Mouse (Mus musculus) neural tube, embryonic 11.5 days (tissue): ENCODE measurements at regions not wholly inside any gene's neighbourhood (a gene's known extent, or its start where the extent isn't known, plus 50 kb on each side); places are given as distances from the start of the nearest gene placed in this dataset.

Experiments
- ATAC-seq: fragments of 200-750 bp; cut with Nextera tagmentation; 2 replicates; pipeline ENCODE4 v1.8.0; 2017; ENCODE audit warnings: moderate number of reproducible peaks, mild to moderate bottlenecking, moderate TSS enrichment, moderate library complexity; ENCODE audit not compliant: insufficient read depth, low FRiP score, low TSS enrichment
- DNase-seq: peaks from one replicate; pipeline ENCODE4 v3.0.0-alpha.2; 2015; ENCODE audit warnings: low spot score
- H3K27ac ChIP-seq: fragments of 300-500 bp; sonication (generic); 2 replicates; pipeline ENCODE4 v1.5.1; 2014; ENCODE audit warnings: low read depth, mild to moderate bottlenecking, low read length
- H3K27me3 ChIP-seq: fragments of 300-500 bp; sonication (generic); 2 replicates; pipeline ENCODE4 v1.6.1; 2014; ENCODE audit warnings: mild to moderate bottlenecking, low read length, mixed read lengths; ENCODE audit not compliant: control insufficient read depth, insufficient read depth
- H3K36me3 ChIP-seq: fragments of 300-500 bp; sonication (generic); 2 replicates; pipeline ENCODE4 v1.6.1; 2014; ENCODE audit warnings: mild to moderate bottlenecking, low read length, moderate library complexity, mixed read lengths; ENCODE audit not compliant: control insufficient read depth, insufficient read depth
- H3K4me1 ChIP-seq: fragments of 300-500 bp; sonication (generic); 2 replicates; pipeline ENCODE4 v1.6.1; 2014; ENCODE audit warnings: low read length, mixed read lengths; ENCODE audit not compliant: control insufficient read depth, insufficient read depth
- H3K4me2 ChIP-seq: fragments of 300-500 bp; sonication (generic); 2 replicates; pipeline ENCODE4 v1.6.1; 2014; ENCODE audit warnings: low read depth, mild to moderate bottlenecking, moderate library complexity
- H3K4me3 ChIP-seq: fragments of 300-500 bp; sonication (generic); 2 replicates; pipeline ENCODE4 v1.5.1; 2014; ENCODE audit warnings: low read depth, low read length
- H3K9ac ChIP-seq: fragments of 300-500 bp; sonication (generic); 2 replicates; pipeline ENCODE4 v1.6.1; 2014; ENCODE audit warnings: mild to moderate bottlenecking, low read length
- H3K9me3 ChIP-seq: fragments of 300-500 bp; sonication (generic); 2 replicates; pipeline ENCODE4 v1.6.1; 2016; ENCODE audit warnings: low read length; ENCODE audit not compliant: control insufficient read depth
- WGBS: fragments of 180-500 bp; shearing (Covaris S2); extraction: QIAGEN DNeasy Blood & Tissue Kit; methylation state at CpG from one replicate; pipeline ENCODE4 v1.1.7; 2014; 5-methylcytosine and 5-hydroxymethylcytosine counted together

DNA sequence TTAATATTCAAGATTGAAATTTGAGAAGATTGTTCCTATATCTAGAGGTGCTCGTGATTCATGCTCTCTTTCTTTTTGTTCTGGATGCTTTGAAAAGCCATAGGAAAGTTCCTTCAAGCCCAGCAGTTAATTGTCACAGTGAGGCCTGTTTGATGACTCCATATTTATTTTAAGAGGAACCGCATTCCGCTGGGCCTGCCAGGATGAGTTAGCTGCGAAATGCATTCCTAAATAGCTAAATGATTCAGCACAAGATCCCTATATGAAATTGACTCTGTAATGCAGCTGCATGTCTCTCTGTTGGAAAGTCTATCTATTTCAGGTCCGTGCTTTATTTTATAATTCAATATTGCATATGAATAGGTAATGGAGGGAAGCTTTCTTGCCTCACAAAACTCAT, 511.9 kb upstream of the Adgra3 start:
- Histone ChIP-seq H3K9ac (no peak overlapping the region), H3K4me1 (no peaks in the 10 kb centered on the region), H3K27ac (no peak overlapping the region), H3K27me3 (no peaks in the 10 kb centered on the region), H3K4me2 (no peak overlapping the region), H3K9me3 (no peaks in the 10 kb centered on the region), H3K4me3 (no peak overlapping the region), H3K36me3 (no peaks in the 10 kb centered on the region)
- WGBS = 84% methylated on average over 5 of the region's 5 CpGs
- ATAC-seq (no peak), DNase-seq (no peak)

DNA sequence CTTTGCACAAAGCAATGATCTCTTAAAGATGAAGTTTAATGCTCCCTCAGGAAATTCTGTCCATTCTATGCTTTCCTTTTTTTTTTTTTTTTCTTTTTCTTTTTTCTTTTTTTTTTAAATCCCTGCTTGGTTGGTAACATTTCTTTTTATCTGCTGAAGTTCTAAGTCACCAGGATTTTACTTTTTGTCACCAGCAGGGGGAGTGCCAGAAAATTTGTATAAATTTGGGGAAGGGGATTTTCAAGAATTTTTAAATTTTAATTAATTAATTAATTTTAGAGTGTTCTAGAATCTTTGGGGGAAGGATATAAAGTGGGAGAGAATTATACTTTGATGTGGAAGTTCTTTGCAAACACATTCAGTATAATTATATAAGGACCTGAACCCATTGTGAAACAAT, 492.3 kb upstream of the Adgra3 start:
- no peak overlapping the region for H3K4me2 ChIP-seq
- DNase-seq = no peak
- no peaks in the 10 kb centered on the region for H3K27me3 ChIP-seq
- H3K36me3 ChIP-seq = no peaks in the 10 kb centered on the region
- no peak overlapping the region for H3K4me3 ChIP-seq
- no peak overlapping the region for H3K27ac ChIP-seq
- no peaks in the 10 kb centered on the region for H3K4me1 ChIP-seq
- H3K9ac ChIP-seq = no peak overlapping the region
- H3K9me3 ChIP-seq = no peaks in the 10 kb centered on the region
- ATAC-seq = no peak

DNA sequence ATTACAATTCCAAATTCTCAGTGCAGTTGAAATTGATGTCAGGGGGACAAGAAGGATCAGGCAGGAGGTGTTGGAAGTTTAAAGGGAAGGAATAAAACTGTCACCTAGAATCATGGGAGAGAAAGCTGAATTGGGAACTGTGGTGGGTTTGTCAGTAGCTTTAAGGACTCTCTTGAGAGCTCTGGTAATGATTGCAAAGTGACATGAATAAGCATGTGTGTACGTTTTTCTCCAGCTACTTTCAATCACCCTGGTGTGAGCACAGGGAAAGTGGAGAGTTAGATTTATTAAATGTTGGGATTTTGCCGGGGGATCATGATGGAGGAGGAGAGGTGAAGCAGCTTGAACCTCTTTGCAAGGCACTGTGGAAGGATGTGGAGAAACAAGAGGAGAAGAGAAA, 453.7 kb upstream of the Adgra3 start:
- DNase-seq (no peak), ATAC-seq (no peak)
- Histone ChIP-seq H3K4me3 (no peak overlapping the region), H3K9me3 (no peaks in the 10 kb centered on the region), H3K27me3 (no peaks in the 10 kb centered on the region), H3K27ac (no peak overlapping the region), H3K9ac (no peak overlapping the region), H3K4me1 (no peaks in the 10 kb centered on the region), H3K36me3 (no peaks in the 10 kb centered on the region), H3K4me2 (no peak overlapping the region)
- WGBS = 71% methylated on average over 2 of the region's 2 CpGs

DNA sequence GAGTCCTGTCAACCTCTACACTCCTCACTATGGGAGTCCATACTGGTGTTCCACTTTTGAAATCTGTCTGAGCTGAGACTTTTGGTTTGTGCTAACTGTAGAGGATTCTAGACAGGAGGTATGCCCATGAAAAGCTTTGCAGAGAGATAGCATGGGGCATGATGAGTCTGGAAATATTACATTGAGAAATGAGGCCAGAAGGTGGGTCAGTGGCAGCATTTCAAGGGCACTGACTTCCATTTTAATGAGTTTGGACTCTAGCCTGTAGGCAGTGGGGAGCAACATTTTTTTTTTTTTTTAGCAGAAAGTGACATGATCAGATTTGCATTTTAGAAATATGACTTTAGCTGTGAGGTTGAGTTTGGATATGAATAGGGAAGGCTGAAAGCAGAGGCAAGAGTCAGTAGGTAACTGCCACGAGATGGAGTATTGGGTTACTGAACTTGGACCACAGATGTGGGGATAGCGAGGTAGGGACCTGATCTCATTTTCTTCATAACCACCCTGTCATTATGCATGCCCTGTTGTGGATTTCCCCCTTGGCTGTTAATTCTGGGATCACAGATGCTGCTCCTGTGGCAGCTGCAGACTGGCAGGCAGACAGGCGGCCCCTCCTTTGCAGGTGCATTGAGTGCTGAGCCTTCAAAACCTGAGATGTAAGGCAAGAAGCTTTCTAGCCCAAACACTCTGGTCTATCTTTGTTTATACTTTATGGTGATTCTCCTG, 451.1 kb upstream of the Adgra3 start:
- no peaks in the 10 kb centered on the region for H3K9me3 ChIP-seq
- no peak overlapping the region for H3K4me3 ChIP-seq

DNA sequence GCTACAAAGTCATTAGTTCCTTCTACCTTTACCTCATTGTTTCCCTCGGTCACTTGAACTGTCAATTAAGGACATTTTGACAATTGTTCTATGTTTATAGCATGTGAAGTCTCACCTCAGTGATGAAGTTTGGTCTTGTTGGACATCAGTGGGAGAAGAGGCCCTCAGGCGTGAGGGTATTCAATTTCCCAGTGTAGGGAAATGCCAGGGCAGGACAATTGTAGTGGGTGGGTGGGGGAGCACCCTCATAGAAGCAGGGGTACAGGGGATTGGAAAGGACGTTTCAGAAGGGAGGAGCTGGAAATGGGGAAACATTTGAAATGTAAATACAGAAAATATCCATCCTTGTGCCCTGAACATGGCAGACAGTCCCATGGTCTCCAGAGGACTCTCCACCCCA, 431.4 kb upstream of the Adgra3 start:
- Histone ChIP-seq H3K9ac (no peak overlapping the region), H3K27ac (no peak overlapping the region), H3K27me3 (no peaks in the 10 kb centered on the region), H3K36me3 (no peaks in the 10 kb centered on the region), H3K4me2 (no peak overlapping the region), H3K4me3 (no peak overlapping the region), H3K9me3 (no peaks in the 10 kb centered on the region), H3K4me1 (no peaks in the 10 kb centered on the region)
- DNase-seq (no peak), ATAC-seq (no peak)
- WGBS = 78% methylated on average over 3 of the region's 3 CpGs

More for the DNA sequence above, 451.1 kb upstream of the Adgra3 start:
- Histone ChIP-seq H3K4me1 (no peaks in the 10 kb centered on the region), H3K27ac (no peak overlapping the region), H3K4me2 (no peak overlapping the region), H3K27me3 (no peaks in the 10 kb centered on the region), H3K9ac (no peak overlapping the region), H3K36me3 (no peaks in the 10 kb centered on the region)
- WGBS = 91% methylated on average over 3 of the region's 3 CpGs
- no peak for ATAC-seq
- DNase-seq = no peak

DNA sequence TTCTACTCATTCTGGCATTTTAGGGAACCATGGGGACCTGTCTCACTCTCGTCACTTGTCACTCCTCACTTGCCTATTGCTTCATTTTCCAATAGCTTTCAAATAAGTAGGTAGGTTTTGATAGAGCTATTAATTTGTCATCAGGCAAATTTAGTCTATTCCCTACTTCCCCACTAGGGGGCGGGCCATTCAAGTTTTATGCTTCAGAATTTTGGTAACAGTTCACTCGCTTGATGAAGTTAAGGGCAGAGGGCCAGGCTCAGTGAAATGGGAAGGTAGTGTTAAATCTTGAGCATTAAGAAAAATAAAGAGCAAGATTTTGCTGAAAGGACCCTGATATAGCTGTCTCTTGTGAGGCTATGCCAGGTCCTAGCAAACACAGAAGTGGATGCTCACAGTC, 418.2 kb upstream of the Adgra3 start:
- Histone ChIP-seq H3K36me3 (no peaks in the 10 kb centered on the region), H3K27ac (no peak overlapping the region), H3K27me3 (no peaks in the 10 kb centered on the region), H3K4me3 (no peak overlapping the region), H3K4me1 (no peaks in the 10 kb centered on the region), H3K9me3 (no peaks in the 10 kb centered on the region), H3K9ac (no peak overlapping the region), H3K4me2 (no peak overlapping the region)
- ATAC-seq (peak; percentile 48; the same call in 1 of the 2 replicates), DNase-seq (peak; percentile 41)
- WGBS = 23% methylated on average over 3 of the region's 3 CpGs

DNA sequence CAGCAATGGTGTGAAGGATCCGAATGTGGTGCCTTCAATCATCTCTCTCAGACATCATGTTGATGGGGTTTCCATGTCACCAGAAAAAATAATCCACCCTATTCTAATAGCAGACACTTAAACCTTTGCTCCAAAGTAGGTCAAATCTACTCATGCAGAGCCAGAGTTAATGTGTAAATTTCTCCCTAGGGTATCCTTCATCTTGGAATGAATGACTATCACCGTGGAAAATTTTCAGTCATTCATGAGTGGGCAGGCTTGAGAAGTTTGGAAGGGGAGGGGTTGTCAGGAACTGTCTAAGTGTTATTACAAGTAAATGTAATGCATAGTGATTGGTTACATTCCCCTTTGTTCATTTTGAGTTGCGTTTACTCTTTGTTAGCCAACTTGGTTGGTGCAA, 402.7 kb upstream of the Adgra3 start:
- Histone ChIP-seq H3K9ac (no peak overlapping the region), H3K4me3 (no peak overlapping the region), H3K27me3 (no peaks in the 10 kb centered on the region), H3K36me3 (no peaks in the 10 kb centered on the region), H3K4me2 (no peak overlapping the region), H3K27ac (no peak overlapping the region), H3K9me3 (no peaks in the 10 kb centered on the region), H3K4me1 (no peaks in the 10 kb centered on the region)
- DNase-seq (no peak), ATAC-seq (no peak)
- WGBS = 58% methylated on average over 3 of the region's 3 CpGs

DNA sequence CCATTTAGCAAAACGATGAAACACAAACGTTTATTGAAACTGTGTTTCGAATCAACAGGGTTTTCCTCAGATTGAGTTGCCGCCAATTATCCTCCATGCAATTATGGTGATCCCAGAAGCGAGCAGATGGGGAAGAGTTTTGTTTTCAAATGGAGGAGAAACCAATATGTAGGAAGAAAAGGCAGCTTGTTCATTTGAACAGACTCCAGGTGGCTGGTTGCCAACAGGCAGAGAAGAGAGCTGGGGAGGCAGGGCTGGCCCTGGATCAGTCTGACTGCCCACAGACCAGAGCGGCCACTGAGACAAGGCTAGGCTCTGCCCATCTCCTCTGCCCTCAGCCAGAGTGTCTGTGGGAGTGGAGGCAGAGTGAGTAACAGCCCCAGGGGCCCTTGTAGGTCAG, 398.8 kb upstream of the Adgra3 start:
- Histone ChIP-seq H3K4me2 (no peak overlapping the region), H3K9ac (no peak overlapping the region), H3K4me1 (no peaks in the 10 kb centered on the region), H3K4me3 (no peak overlapping the region), H3K27me3 (no peaks in the 10 kb centered on the region), H3K36me3 (no peaks in the 10 kb centered on the region), H3K27ac (no peak overlapping the region), H3K9me3 (no peaks in the 10 kb centered on the region)
- ATAC-seq = no peak
- DNase-seq = no peak
- 87% methylated on average over 6 of the region's 6 CpGs for WGBS

DNA sequence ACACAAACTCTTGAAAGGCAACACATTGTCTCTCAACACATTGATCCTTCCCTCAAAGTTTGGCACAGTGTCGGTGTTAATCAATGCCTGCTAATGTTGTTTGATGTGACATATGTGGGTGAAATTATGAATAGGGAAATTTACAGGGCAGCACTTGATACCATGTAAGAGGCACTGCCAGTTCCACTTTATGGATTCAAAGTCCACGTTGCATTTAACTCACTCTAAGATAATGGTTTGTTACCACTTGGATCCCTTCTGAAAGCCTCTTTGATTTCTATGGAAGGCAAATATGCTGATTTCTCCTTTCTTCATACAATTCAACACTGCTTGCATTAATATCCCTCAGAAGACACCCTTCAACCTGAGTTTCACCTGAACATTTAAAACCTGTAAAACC, 395.6 kb upstream of the Adgra3 start:
- H3K4me3 ChIP-seq = no peak overlapping the region
- no peak overlapping the region for H3K27ac ChIP-seq
- no peak overlapping the region for H3K4me2 ChIP-seq
- no peak overlapping the region for H3K9ac ChIP-seq
- H3K9me3 ChIP-seq = no peaks in the 10 kb centered on the region
- no peak for DNase-seq
- 79% methylated on average over 2 of the region's 2 CpGs for WGBS
- H3K27me3 ChIP-seq = no peaks in the 10 kb centered on the region
- no peaks in the 10 kb centered on the region for H3K36me3 ChIP-seq
- no peaks in the 10 kb centered on the region for H3K4me1 ChIP-seq
- no peak for ATAC-seq
